Mouse (Mus musculus) lung, adult 2 months (tissue): ENCODE data around the gene Vps37d.

ENCODE experiments used
- CTCF ChIP-seq: fragments of 200-500 bp; IDR thresholded peaks from 2 replicates; pipeline ENCODE4 v1.5.1; 2011; ENCODE audit warnings: mild to moderate bottlenecking, low read length, control low read depth; ENCODE audit not compliant: insufficient read depth
- POLR2A ChIP-seq: fragments of 200-500 bp; IDR thresholded peaks from 2 replicates; pipeline ENCODE4 v1.6.1; 2011; ENCODE audit warnings: low read depth, mild to moderate bottlenecking, control low read depth, low read length, borderline replicate concordance; ENCODE audit errors: extremely low read depth

DNA sequence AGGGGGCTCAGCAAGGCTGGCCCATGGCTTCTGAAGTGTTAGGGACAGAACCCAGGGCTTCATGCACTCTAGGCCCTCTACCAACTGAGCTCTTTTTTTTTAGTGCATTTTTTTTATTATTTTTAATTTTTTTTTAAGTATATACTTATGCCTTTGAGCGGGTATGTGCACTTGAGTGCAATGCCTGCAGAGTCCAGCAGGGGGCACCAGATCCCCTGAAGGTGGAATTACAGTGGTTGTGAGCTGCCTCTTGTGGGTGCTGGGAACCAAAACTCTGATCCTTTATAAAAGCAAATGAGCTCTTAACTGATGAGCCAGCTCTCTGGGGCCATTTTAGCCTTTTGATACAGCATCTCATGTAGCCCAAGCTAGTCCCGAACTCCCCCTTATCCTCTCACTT is 43.5 kb downstream of the Vps37d start:
- TF ChIP-seq POLR2A (no peak), CTCF (no peak)
